Mouse (Mus musculus): ENCODE data around the gene Slc16a10. TPM values are rescaled to one million over a fixed set of nuclear protein-coding genes. Genes with fewer than 3 reads are reported as not detected.

The Slc16a10 gene
- polyA plus RNA-seq (2015; fragmentation: Nextera tagmentation; extraction: Ambion mirVana), result 12.0 and 15.3 TPM in 2 replicates

GRCm38 (mm10) chr10:40141864-40142523, at the start of gene Slc16a10:
TSS of gene Slc16a10 (minus strand) at chr10:40142258.

GRCm38 (mm10) chr10:40024554-40025428, 117.3 kb downstream of the Slc16a10 start, which contains the start of gene Mfsd4b1:
TSS of gene Mfsd4b1 (minus strand) at chr10:40025268.

GRCm38 (mm10) chr10:39986466-39986865, 155.6 kb downstream of the Slc16a10 start, which contains the start of gene Mfsd4b5:
TSS of gene Mfsd4b5 (minus strand) at chr10:39986646.

Other genes starting within 250 kb of the Slc16a10 start
- gene Mfsd4b4, start 243.0 kb downstream of the Slc16a10 start, polyA plus RNA-seq (2015; fragmentation: Nextera tagmentation; extraction: Ambion mirVana), result 2.8 and 2.9 TPM in 2 replicates
- gene Mfsd4b2, start 215.3 kb downstream of the Slc16a10 start, polyA plus RNA-seq (2015; fragmentation: Nextera tagmentation; extraction: Ambion mirVana), result not detected in 2 replicates
- 2.8 and 3.6 TPM in 2 replicates for gene Mfsd4b3, start 182.1 kb downstream of the Slc16a10 start, polyA plus RNA-seq (2015; fragmentation: Nextera tagmentation; extraction: Ambion mirVana)
- 0.30 and 0.33 TPM in 2 replicates for gene Mfsd4b5, start 155.6 kb downstream of the Slc16a10 start, polyA plus RNA-seq (2015; fragmentation: Nextera tagmentation; extraction: Ambion mirVana)
- 0.56 and 1.2 TPM in 2 replicates for gene Mfsd4b1, start 117.0 kb downstream of the Slc16a10 start, polyA plus RNA-seq (2015; fragmentation: Nextera tagmentation; extraction: Ambion mirVana)
- gene Rpf2, start 104.8 kb upstream of the Slc16a10 start, polyA plus RNA-seq (2015; fragmentation: Nextera tagmentation; extraction: Ambion mirVana), result 28.3 and 30.3 TPM in 2 replicates
- 41.0 and 46.7 TPM in 2 replicates for gene Gtf3c6, start 115.8 kb upstream of the Slc16a10 start, polyA plus RNA-seq (2015; fragmentation: Nextera tagmentation; extraction: Ambion mirVana)
- 15.1 and 17.7 TPM in 2 replicates for gene Amd1, start 159.9 kb upstream of the Slc16a10 start, polyA plus RNA-seq (2015; fragmentation: Nextera tagmentation; extraction: Ambion mirVana)
- 2.3 and 2.4 TPM in 2 replicates for gene Cdk19, start 197.3 kb upstream of the Slc16a10 start, polyA plus RNA-seq (2015; fragmentation: Nextera tagmentation; extraction: Ambion mirVana)